Mouse (Mus musculus): Measurements from ENCODE around the gene Samd4. TPM values are rescaled to one million over a fixed set of nuclear protein-coding genes. Genes with fewer than 3 reads are reported as not detected.

Gene Samd4
- polyA plus RNA-seq, 1 experiment from 2014 or later, result 9.1 TPM

GRCm38 (mm10) chr14:47011171-47012139, 128.8 kb downstream of the Samd4 start:
- Histone ChIP-seq H3K27ac (peak overlapping the region; percentile 43; the same call in 1 of the 2 replicates), H3K36me3 (no peaks in the 10 kb centered on the region), H3K9ac (no peak overlapping the region), H3K9me3 (no peaks in the 10 kb centered on the region), H3K27me3 (no peaks in the 10 kb centered on the region), H3K4me3 (no peak overlapping the region), H3K4me1 (peaks cover 9% of the 10 kb centered on the region; the same call in 1 of the 2 replicates), H3K4me2 (replicated peaks) (no peak overlapping the region)
- 61% methylated on average over 18 of the region's 18 CpGs for WGBS
- no peak for ATAC-seq (ENCODE audit: insufficient number of reproducible peaks, insufficient read depth, low FRiP score, low TSS enrichment)

GRCm38 (mm10) chr14:47015618-47016017, 133.0 kb downstream of the Samd4 start:
- 87% methylated on average over 3 of the region's 3 CpGs for WGBS
- no peak overlapping the region for H3K4me2 ChIP-seq (replicated peaks)
- H3K9ac ChIP-seq, result no peak overlapping the region

DNA sequence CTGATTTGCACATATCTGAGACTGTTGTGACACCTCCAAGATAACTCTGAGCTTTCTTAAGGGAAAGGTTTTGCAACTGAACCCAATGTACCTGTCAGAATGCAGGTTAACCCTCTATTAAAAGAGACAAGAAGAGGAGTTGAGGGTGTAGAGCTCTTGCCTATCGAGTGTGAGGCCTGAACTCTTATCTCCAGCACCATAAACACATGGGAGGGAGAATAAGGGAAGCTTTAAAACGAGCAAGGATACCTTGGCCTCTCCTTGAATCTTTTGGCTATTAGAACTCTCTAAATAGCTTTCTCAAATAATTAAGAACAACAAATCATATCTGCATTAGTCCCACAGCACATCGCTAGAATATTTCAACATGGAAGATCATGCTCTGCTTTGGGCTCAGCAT, 135.0 kb downstream of the Samd4 start:
- WGBS, result 86% methylated on average over 3 of the region's 3 CpGs

More at GRCm38 (mm10) chr14:47015618-47016017, 133.0 kb downstream of the Samd4 start:
- peaks cover 8% of the 10 kb centered on the region; the same call in 1 of the 2 replicates for H3K4me1 ChIP-seq
- no peak for ATAC-seq (ENCODE audit: insufficient number of reproducible peaks, insufficient read depth, low FRiP score, low TSS enrichment)
- H3K27me3 ChIP-seq, result no peaks in the 10 kb centered on the region
- H3K9me3 ChIP-seq, result no peaks in the 10 kb centered on the region
- no peak overlapping the region for H3K4me3 ChIP-seq
- H3K36me3 ChIP-seq, result no peaks in the 10 kb centered on the region
- H3K27ac ChIP-seq, result no peak overlapping the region

DNA sequence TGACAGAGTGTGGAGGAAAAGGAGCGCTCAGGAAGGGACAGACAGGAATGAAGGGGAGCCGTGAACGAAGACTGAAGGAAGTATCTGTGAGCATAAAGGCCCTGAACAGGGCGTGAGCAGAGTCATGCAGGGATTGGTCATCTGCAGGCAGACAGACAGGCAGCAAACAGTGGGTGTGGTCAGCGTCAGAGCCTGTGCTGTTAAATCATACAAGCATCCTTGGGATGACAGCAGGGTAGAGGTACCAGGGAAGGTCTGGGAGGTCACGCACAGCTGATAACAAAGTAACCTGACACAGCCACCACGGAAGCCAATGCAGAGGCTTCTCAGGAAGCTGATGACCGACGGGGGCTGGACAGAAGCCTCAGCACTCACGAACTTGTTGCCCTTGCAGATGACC, 138.2 kb downstream of the Samd4 start:
- H3K36me3 ChIP-seq, result no peaks in the 10 kb centered on the region
- no peak overlapping the region for H3K27ac ChIP-seq
- no peak overlapping the region for H3K4me2 ChIP-seq (replicated peaks)
- H3K4me3 ChIP-seq, result no peak overlapping the region
- ATAC-seq (ENCODE audit: insufficient number of reproducible peaks, insufficient read depth, low FRiP score, low TSS enrichment), result no peak
- H3K9ac ChIP-seq, result no peak overlapping the region
- H3K27me3 ChIP-seq, result no peaks in the 10 kb centered on the region
- 58% methylated on average over 10 of the region's 10 CpGs for WGBS
- H3K9me3 ChIP-seq, result no peaks in the 10 kb centered on the region
- H3K4me1 ChIP-seq, result no peaks in the 10 kb centered on the region

More for the DNA sequence above, 135.0 kb downstream of the Samd4 start:
- no peak overlapping the region for H3K4me2 ChIP-seq (replicated peaks)
- H3K4me3 ChIP-seq, result no peak overlapping the region
- no peaks in the 10 kb centered on the region for H3K27me3 ChIP-seq
- no peak overlapping the region for H3K27ac ChIP-seq
- ATAC-seq (ENCODE audit: insufficient number of reproducible peaks, insufficient read depth, low FRiP score, low TSS enrichment), result no peak
- H3K9me3 ChIP-seq, result no peaks in the 10 kb centered on the region
- no peaks in the 10 kb centered on the region for H3K4me1 ChIP-seq
- H3K9ac ChIP-seq, result no peak overlapping the region
- H3K36me3 ChIP-seq, result no peaks in the 10 kb centered on the region

DNA sequence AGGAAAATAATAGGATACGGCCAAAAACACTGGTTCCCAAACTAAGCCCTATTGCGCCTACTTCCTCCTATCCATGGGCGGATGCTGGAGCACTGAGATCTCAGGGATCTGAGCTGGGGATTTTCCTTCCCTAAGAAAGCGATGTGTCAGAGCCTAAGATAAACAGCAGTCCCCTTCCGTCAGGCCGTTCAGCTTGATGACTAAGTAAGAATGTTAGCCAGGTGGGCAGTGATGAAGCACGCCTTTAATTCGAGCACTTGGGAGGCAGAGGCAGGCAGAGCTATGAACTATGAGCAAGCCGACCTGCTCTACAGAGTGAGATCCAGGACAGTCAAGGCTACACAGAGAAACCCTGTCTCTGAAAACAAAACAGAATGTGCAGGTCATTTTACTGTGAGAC, 140.9 kb downstream of the Samd4 start:
- Histone ChIP-seq H3K9ac (no peak overlapping the region), H3K36me3 (no peaks in the 10 kb centered on the region), H3K9me3 (no peaks in the 10 kb centered on the region), H3K4me2 (replicated peaks) (no peak overlapping the region), H3K4me3 (no peak overlapping the region), H3K27me3 (no peaks in the 10 kb centered on the region), H3K27ac (no peak overlapping the region), H3K4me1 (no peaks in the 10 kb centered on the region; the same call in 1 of the 2 replicates)
- 91% methylated on average over 9 of the region's 9 CpGs for WGBS
- no peak for ATAC-seq (ENCODE audit: insufficient number of reproducible peaks, insufficient read depth, low FRiP score, low TSS enrichment)

DNA sequence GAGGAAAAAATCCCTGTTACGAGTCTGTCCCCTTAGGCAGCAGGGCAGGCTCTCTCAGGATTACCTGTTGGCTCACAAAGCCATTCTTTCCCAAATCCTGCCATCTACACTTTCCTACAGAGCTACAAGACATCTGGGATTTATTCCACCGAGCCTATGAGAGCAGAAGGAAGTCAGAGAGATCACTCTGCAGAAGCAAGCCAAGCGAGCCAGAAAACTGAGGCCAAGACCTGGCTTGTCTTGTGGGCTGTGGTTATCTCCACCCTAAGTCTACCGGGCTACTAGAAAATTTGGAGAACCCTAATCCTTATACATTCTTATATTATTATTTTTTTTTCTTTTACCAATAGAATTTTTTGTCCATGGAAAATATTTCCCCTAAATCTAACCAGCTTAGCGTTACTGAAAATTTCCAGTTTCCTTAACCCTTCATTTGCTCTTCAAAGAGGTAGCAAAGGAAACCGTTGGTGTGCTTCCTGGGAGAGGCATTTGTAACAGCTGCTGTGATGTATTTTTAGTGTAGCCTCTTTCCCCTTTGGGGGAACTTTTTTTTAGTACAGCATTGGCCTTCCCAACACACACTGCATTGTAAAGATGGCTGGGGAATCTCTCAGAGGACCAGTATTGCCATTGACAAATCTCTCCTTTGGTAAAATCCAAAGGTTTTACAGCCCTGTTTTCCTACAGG, 144.9 kb downstream of the Samd4 start:
- Histone ChIP-seq H3K4me2 (replicated peaks) (no peak overlapping the region), H3K27ac (no peak overlapping the region), H3K36me3 (no peaks in the 10 kb centered on the region), H3K27me3 (no peaks in the 10 kb centered on the region), H3K4me1 (no peaks in the 10 kb centered on the region; the same call in 1 of the 2 replicates), H3K9ac (no peak overlapping the region), H3K4me3 (no peak overlapping the region), H3K9me3 (no peaks in the 10 kb centered on the region)
- 52% methylated on average over 6 of the region's 6 CpGs for WGBS
- ATAC-seq (ENCODE audit: insufficient number of reproducible peaks, insufficient read depth, low FRiP score, low TSS enrichment), result no peak

GRCm38 (mm10) chr14:47031542-47031941, 148.9 kb downstream of the Samd4 start:
- no peaks in the 10 kb centered on the region for H3K36me3 ChIP-seq
- H3K27me3 ChIP-seq, result no peaks in the 10 kb centered on the region
- peaks cover 3% of the 10 kb centered on the region; the same call in 1 of the 2 replicates for H3K4me1 ChIP-seq
- no peak overlapping the region for H3K27ac ChIP-seq
- H3K9ac ChIP-seq, result no peak overlapping the region
- no peak overlapping the region for H3K4me2 ChIP-seq (replicated peaks)
- WGBS, result 77% methylated on average over 2 of the region's 2 CpGs
- ATAC-seq (ENCODE audit: insufficient number of reproducible peaks, insufficient read depth, low FRiP score, low TSS enrichment), result no peak
- no peak overlapping the region for H3K4me3 ChIP-seq
- no peaks in the 10 kb centered on the region for H3K9me3 ChIP-seq

- WGBS, result 25% methylated on average over 4 of the region's 4 CpGs
- no peak overlapping the region for H3K4me3 ChIP-seq
- H3K9ac ChIP-seq, result no peak overlapping the region
- no peaks in the 10 kb centered on the region for H3K27me3 ChIP-seq
- H3K4me1 ChIP-seq, result peaks cover 3% of the 10 kb centered on the region; the same call in 1 of the 2 replicates
- H3K36me3 ChIP-seq, result no peaks in the 10 kb centered on the region
- ATAC-seq (ENCODE audit: insufficient number of reproducible peaks, insufficient read depth, low FRiP score, low TSS enrichment), result no peak
- H3K4me2 ChIP-seq (replicated peaks), result no peak overlapping the region
- no peaks in the 10 kb centered on the region for H3K9me3 ChIP-seq
- H3K27ac ChIP-seq, result no peak overlapping the region
Measured at GRCm38 (mm10) chr14:47032140-47032539, 149.5 kb downstream of the Samd4 start.

DNA sequence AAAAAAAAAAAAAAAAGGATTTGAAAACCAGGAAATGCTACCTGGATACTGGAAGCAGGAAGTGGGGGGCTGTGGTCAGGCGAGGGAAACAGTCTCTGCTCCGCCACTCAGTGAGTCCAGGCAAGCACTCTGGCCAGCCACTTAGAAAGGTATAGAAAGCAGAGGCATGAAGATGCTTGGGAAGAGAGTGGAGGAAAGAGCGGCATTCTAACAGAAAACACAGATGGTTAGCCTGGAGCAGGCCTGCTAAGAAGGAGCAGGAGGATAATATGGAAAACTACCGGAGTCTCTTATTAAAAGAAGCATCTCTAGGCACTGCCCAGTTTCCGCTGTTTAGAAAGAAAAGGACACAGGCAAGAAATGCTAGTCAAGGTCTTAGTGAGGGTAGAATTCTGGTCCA, 150.8 kb downstream of the Samd4 start:
- Histone ChIP-seq H3K4me3 (no peak overlapping the region), H3K9ac (no peak overlapping the region), H3K27ac (no peak overlapping the region), H3K4me1 (0 out of 2 replicates have a peak, but pooled peaks cover 3% of the 10 kb centered on the region), H3K27me3 (no peaks in the 10 kb centered on the region), H3K4me2 (replicated peaks) (no peak overlapping the region), H3K9me3 (no peaks in the 10 kb centered on the region), H3K36me3 (no peaks in the 10 kb centered on the region)
- ATAC-seq (ENCODE audit: insufficient number of reproducible peaks, insufficient read depth, low FRiP score, low TSS enrichment), result no peak
- WGBS, result 84% methylated on average over 5 of the region's 5 CpGs

DNA sequence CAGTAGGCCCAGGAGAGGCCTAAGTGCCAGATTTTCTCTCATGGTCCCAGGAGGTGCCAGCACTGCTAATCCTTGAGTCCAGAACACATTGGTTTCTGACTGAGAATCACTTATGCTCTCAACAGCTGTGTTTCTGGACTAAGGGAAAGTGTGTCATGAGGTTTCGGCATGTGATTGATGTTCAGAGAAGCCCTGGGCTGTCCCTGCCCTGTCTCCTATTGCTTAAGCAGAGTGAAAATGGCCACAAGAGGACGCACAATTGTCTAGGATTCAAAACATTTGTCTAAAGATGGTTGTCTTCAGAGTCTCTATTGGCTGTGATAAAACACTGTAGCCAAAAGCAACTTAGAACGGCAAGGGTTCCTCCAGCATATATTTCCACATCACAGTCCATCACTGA, 159.0 kb downstream of the Samd4 start:
- Histone ChIP-seq H3K4me1 (no peaks in the 10 kb centered on the region), H3K9me3 (no peaks in the 10 kb centered on the region), H3K27ac (no peak overlapping the region), H3K4me2 (replicated peaks) (no peak overlapping the region), H3K4me3 (no peak overlapping the region), H3K27me3 (no peaks in the 10 kb centered on the region), H3K9ac (no peak overlapping the region), H3K36me3 (no peaks in the 10 kb centered on the region)
- no peak for ATAC-seq (ENCODE audit: insufficient number of reproducible peaks, insufficient read depth, low FRiP score, low TSS enrichment)
- 89% methylated on average over 3 of the region's 3 CpGs for WGBS

DNA sequence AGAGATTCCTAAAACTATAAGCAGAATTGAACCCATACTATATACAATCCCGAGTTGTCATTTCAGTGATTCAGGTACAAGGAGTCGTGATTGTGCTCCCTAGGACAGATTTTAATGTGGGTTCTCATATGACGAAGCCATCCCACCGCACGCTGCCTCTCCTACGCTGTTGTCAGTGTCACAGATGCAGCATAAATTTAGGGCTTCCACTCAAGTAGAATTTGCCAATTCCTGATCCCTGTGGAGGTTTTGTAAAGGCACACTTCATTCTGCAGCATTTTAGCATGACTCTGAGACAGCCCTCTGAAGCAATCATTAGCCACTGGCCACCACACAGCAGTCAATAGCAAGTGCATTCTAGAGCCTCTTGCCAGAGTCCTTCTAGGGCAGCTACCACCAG, 166.4 kb downstream of the Samd4 start:
- Histone ChIP-seq H3K4me1 (no peaks in the 10 kb centered on the region), H3K27ac (no peak overlapping the region), H3K4me2 (replicated peaks) (no peak overlapping the region)

More for the DNA sequence above, 166.4 kb downstream of the Samd4 start:
- WGBS, result 92% methylated on average over 6 of the region's 6 CpGs
- Histone ChIP-seq H3K27me3 (no peaks in the 10 kb centered on the region), H3K9me3 (no peaks in the 10 kb centered on the region), H3K36me3 (no peaks in the 10 kb centered on the region), H3K9ac (no peak overlapping the region), H3K4me3 (no peak overlapping the region)
- no peak for ATAC-seq (ENCODE audit: insufficient number of reproducible peaks, insufficient read depth, low FRiP score, low TSS enrichment)
